Mouse (Mus musculus) common myeloid progenitor, adult 5-6 weeks (primary cell): ENCODE results near the gene Calm3. TPM values are rescaled to one million over a fixed set of nuclear protein-coding genes. Genes with fewer than 3 reads are reported as not detected.

ENCODE experiments used
- ATAC-seq: replicated peaks from 2 replicates; pipeline ENCODE4 v1.8.0; 2016; ENCODE audit warnings: low read depth, mild to moderate bottlenecking, moderate TSS enrichment, inconsistent platforms; ENCODE audit not compliant: poor library complexity, severe bottlenecking
- total RNA-seq: library from RNA; stranded (forward); fragments of 200-1000, 187-1606 nt; gene quantifications from 2 replicates; pipeline ENCODE4 v1.2.3, GENCODE M21; 2017

Gene Calm3
- total RNA-seq, 1 experiment from 2014 or later: 512 TPM

- no peak for ATAC-seq
Measured at GRCm38 (mm10) chr7:16871600-16871999, 52.3 kb downstream of the Calm3 start.

DNA sequence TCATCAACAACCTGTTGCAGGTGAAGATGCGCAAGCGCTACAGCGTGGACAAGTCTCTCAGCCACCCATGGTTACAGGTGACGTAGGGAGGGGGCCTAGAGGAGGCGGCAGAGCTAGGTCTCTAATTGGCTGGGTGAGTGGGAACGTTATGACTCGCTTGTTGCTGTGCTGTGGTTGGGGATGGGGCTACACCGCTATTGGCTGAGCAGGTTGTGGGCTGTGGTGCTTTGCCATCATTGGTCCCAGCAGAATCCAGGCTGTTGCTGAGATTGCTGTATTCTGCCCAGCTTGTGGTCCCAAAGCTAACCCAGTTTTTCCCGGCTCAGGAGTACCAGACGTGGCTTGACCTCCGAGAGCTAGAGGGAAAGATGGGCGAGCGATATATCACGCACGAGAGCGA lies 54.4 kb downstream of the Calm3 start:
- no peak for ATAC-seq

DNA sequence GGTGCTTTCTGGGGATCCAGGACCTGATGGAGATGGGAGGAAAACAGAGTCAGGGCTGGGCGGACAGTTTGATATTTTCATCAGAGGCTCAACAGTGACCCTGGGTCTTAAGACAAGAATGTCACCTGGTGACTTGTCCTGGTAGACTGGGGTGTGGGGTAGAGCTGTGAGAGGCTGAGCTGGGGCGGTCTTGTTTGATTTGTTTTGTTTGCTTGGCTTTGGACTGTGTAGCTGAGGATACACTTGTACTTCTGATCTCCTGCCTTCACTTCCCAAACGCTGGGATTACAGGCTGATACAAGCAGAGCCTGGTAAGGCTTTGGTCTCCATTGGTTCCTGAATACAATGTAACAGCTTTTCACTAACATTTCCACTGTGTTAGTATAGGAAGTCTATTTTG lies 56.4 kb downstream of the Calm3 start:
- ATAC-seq: no peak

Other genes with a start within 250 kb of the Calm3 start
- not detected in 2 replicates for gene Ceacam15, start 248.4 kb downstream of the Calm3 start, total RNA-seq
- gene Ceacam9, start 202.2 kb downstream of the Calm3 start, total RNA-seq: not detected in 2 replicates
- 70.4 and 72.4 TPM in 2 replicates for gene Ap2s1, start 185.7 kb downstream of the Calm3 start, total RNA-seq
- 30.6 and 51.4 TPM in 2 replicates for gene Slc1a5, start 142.8 kb downstream of the Calm3 start, total RNA-seq
- 50.2 and 51.1 TPM in 2 replicates for gene Strn4, start 108.2 kb downstream of the Calm3 start, total RNA-seq
- gene Fkrp, start 107.4 kb downstream of the Calm3 start, total RNA-seq: 9.1 and 11.4 TPM in 2 replicates
- gene Prkd2, start 81.2 kb downstream of the Calm3 start, total RNA-seq: 7.0 and 12.9 TPM in 2 replicates
- gene Dact3, start 48.8 kb downstream of the Calm3 start, total RNA-seq: 0.14 and 1.1 TPM in 2 replicates
- 3.1 TPM in 1 of 2 replicates, not detected in the other for gene Gng8, start 32.3 kb downstream of the Calm3 start, total RNA-seq
- gene Ptgir, start 17.6 kb downstream of the Calm3 start, total RNA-seq: 0.10 and 0.73 TPM in 2 replicates
- not detected in 2 replicates for gene Pnmal2, start 20.6 kb upstream of the Calm3 start, total RNA-seq
- 0.09 TPM in 1 of 2 replicates, not detected in the other for gene Pnmal1, start 35.6 kb upstream of the Calm3 start, total RNA-seq
- gene Gm42372, start 59.0 kb upstream of the Calm3 start, total RNA-seq: 0.37 TPM in 1 of 2 replicates, not detected in the other
- 6.5 and 8.2 TPM in 2 replicates for gene Ccdc8, start 68.6 kb upstream of the Calm3 start, total RNA-seq
- 75.0 and 99.0 TPM in 2 replicates for gene Ppp5c, start 103.8 kb upstream of the Calm3 start, total RNA-seq
- 0.82 and 2.2 TPM in 2 replicates for gene Hif3a, start 138.3 kb upstream of the Calm3 start, total RNA-seq
- 1.0 TPM in 1 of 2 replicates, not detected in the other for gene Psg16, start 149.9 kb upstream of the Calm3 start, total RNA-seq
- gene Ceacam3, start 226.2 kb upstream of the Calm3 start, total RNA-seq: not detected in 2 replicates